Mouse (Mus musculus): ENCODE data around the gene Lamtor4. TPM values are rescaled to one million over a fixed set of nuclear protein-coding genes. Genes with fewer than 3 reads are reported as not detected.

Lamtor4 gene
- polyA plus RNA-seq, 1 experiment from 2014 or later, result 70.0 TPM

DNA sequence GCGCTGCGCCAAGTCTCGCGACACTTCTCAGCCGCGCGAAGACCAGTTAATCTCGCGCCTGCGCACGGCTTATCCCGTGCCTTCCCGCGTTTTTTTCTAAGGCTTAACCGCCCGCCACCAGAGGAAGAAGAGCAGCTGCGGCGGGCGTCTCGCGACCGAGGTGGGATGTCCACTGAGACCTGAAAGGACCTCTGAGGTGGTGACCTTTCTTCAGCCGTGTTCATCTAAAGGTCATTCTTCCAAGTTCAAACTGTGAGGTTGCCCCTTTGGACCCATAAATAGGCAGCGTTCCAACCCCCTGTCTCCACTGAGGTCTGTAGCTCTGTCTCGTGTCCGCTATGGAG, 25.1 kb downstream of the Lamtor4 start:
- peaks cover 5% of the 10 kb centered on the region; the same call in 1 of the 2 replicates for H3K9me3 ChIP-seq (ENCODE audit: low read length)
- H3K27ac ChIP-seq (ENCODE audit: low read length), result no peak overlapping the region
- WGBS, result 26% methylated on average over 26 of the region's 26 CpGs
- peak overlapping the region; percentile 77 for H3K4me2 ChIP-seq (replicated peaks; ENCODE audit: low read depth, low read length)
- ATAC-seq (ENCODE audit: low FRiP score, low TSS enrichment), result 0 out of 2 replicates have a peak, but pooled peaks have one; percentile 0
- 0 out of 2 replicates have a peak overlapping the region, but pooled peaks have one; percentile 29 for H3K9ac ChIP-seq (replicated peaks; ENCODE audit: low read length)
- peaks cover 29% of the 10 kb centered on the region for H3K4me1 ChIP-seq (ENCODE audit: insufficient read depth, low read length)
- H3K36me3 ChIP-seq (ENCODE audit: insufficient read depth, low read length), result peaks cover 6% of the 10 kb centered on the region; the same call in 1 of the 2 replicates
- peak overlapping the region; percentile 75 for H3K4me3 ChIP-seq (ENCODE audit: low read length)
- H3K27me3 ChIP-seq (ENCODE audit: insufficient read depth, low read length), result no peaks in the 10 kb centered on the region

- Histone ChIP-seq H3K4me1 (ENCODE audit: insufficient read depth, low read length) (peaks cover 25% of the 10 kb centered on the region), H3K4me3 (ENCODE audit: low read length) (no peak overlapping the region), H3K27ac (ENCODE audit: low read length) (no peak overlapping the region), H3K9ac (replicated peaks; ENCODE audit: low read length) (no peak overlapping the region), H3K36me3 (ENCODE audit: insufficient read depth, low read length) (peaks cover 6% of the 10 kb centered on the region; the same call in 1 of the 2 replicates), H3K9me3 (ENCODE audit: low read length) (peaks cover 5% of the 10 kb centered on the region; the same call in 1 of the 2 replicates), H3K27me3 (ENCODE audit: insufficient read depth, low read length) (no peaks in the 10 kb centered on the region), H3K4me2 (replicated peaks; ENCODE audit: low read depth, low read length) (no peak overlapping the region)
- WGBS, result 92% methylated on average over 15 of the region's 15 CpGs
- no peak for ATAC-seq (ENCODE audit: low FRiP score, low TSS enrichment)
Measured at GRCm38 (mm10) chr5:138280829-138281228, 25.5 kb downstream of the Lamtor4 start.

DNA sequence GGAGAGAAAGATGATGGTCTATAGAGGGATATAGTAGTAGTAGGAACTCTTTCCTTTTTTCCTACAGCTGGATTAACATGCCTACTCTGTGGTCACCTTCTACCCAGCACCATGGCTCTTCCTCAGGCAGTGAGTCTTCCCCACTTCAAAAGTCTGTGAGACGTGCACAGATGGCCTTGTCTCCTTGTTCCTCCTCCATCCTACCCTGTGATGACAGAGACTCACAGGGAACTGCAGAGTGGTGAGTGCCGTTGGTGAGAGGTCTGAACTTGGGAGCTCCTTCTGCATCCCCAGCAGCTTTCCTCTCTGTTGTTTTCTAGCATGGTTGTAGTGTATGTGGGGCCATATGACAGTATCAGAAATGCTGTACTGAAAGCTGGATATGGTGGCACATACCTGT, 26.5 kb downstream of the Lamtor4 start:
- H3K4me3 ChIP-seq (ENCODE audit: low read length), result no peak overlapping the region
- 79% methylated on average over 2 of the region's 2 CpGs for WGBS
- peaks cover 5% of the 10 kb centered on the region; the same call in 1 of the 2 replicates for H3K9me3 ChIP-seq (ENCODE audit: low read length)
- H3K27me3 ChIP-seq (ENCODE audit: insufficient read depth, low read length), result no peaks in the 10 kb centered on the region
- no peak overlapping the region for H3K9ac ChIP-seq (replicated peaks; ENCODE audit: low read length)
- H3K4me1 ChIP-seq (ENCODE audit: insufficient read depth, low read length), result peaks cover 15% of the 10 kb centered on the region; the same call in 1 of the 2 replicates
- H3K4me2 ChIP-seq (replicated peaks; ENCODE audit: low read depth, low read length), result no peak overlapping the region
- no peak overlapping the region for H3K27ac ChIP-seq (ENCODE audit: low read length)
- peaks cover 6% of the 10 kb centered on the region; the same call in 1 of the 2 replicates for H3K36me3 ChIP-seq (ENCODE audit: insufficient read depth, low read length)
- ATAC-seq (ENCODE audit: low FRiP score, low TSS enrichment), result no peak

DNA sequence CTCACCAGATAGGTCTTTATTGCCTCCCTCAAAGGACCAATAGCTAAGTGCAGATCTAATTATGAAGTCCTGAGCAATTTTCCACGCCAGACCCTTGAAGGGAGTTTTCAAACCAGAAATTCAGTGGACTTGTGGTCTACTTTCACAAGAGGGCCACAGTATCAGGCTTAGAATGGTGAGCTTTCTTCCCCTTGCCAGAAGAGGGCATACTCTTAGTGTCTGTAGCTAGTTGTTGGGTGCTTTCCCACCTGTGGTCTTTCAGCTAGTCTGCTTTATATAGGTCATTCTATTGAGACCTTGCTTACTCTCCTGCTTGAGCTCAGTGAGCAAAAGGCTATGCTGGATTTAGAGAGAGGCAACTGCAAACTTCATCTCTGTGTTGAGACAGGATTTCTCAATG, 28.3 kb downstream of the Lamtor4 start:
- Histone ChIP-seq H3K9me3 (ENCODE audit: low read length) (peaks cover 5% of the 10 kb centered on the region; the same call in 1 of the 2 replicates), H3K9ac (replicated peaks; ENCODE audit: low read length) (no peak overlapping the region), H3K27ac (ENCODE audit: low read length) (no peak overlapping the region), H3K4me1 (ENCODE audit: insufficient read depth, low read length) (peaks cover 12% of the 10 kb centered on the region; the same call in 1 of the 2 replicates), H3K36me3 (ENCODE audit: insufficient read depth, low read length) (no peaks in the 10 kb centered on the region), H3K4me2 (replicated peaks; ENCODE audit: low read depth, low read length) (no peak overlapping the region), H3K4me3 (ENCODE audit: low read length) (no peak overlapping the region), H3K27me3 (ENCODE audit: insufficient read depth, low read length) (no peaks in the 10 kb centered on the region)
- ATAC-seq (ENCODE audit: low FRiP score, low TSS enrichment), result no peak
- WGBS, result 65% methylated on average over 1 of the region's 1 CpGs

- 80% methylated on average over 3 of the region's 3 CpGs for WGBS
Measured at GRCm38 (mm10) chr5:138287861-138288260, 32.6 kb downstream of the Lamtor4 start.

DNA sequence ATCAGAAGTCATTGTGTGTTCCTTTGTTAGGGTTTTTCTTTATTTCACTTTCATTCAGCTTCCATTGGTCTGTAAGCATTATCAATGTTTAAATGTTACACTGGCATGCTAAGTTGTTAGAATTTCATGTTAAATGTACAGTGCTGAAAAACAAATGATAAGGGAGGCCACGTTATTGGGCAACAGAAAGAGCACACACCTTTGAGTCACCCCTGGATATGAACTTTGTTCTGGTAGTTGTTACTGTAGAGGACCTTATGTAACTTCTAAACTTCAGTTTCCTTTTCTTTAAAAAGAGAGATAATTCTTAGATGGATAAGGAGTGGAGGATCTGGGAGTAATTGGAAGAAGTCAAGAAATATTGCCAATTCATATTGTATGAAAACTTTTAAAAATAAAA, 36.4 kb downstream of the Lamtor4 start:
- WGBS, result 77% methylated on average over 1 of the region's 1 CpGs
- no peaks in the 10 kb centered on the region for H3K4me1 ChIP-seq (ENCODE audit: insufficient read depth, low read length)
- ATAC-seq (ENCODE audit: low FRiP score, low TSS enrichment), result no peak

More at GRCm38 (mm10) chr5:138287861-138288260, 32.6 kb downstream of the Lamtor4 start:
- ATAC-seq (ENCODE audit: low FRiP score, low TSS enrichment), result no peak
- no peaks in the 10 kb centered on the region for H3K9me3 ChIP-seq (ENCODE audit: low read length)
- H3K27me3 ChIP-seq (ENCODE audit: insufficient read depth, low read length), result no peaks in the 10 kb centered on the region
- no peaks in the 10 kb centered on the region for H3K4me1 ChIP-seq (ENCODE audit: insufficient read depth, low read length)
- no peak overlapping the region for H3K4me3 ChIP-seq (ENCODE audit: low read length)
- H3K9ac ChIP-seq (replicated peaks; ENCODE audit: low read length), result no peak overlapping the region
- H3K27ac ChIP-seq (ENCODE audit: low read length), result no peak overlapping the region
- no peak overlapping the region for H3K4me2 ChIP-seq (replicated peaks; ENCODE audit: low read depth, low read length)
- no peaks in the 10 kb centered on the region for H3K36me3 ChIP-seq (ENCODE audit: insufficient read depth, low read length)

GRCm38 (mm10) chr5:138294158-138294557, 38.9 kb downstream of the Lamtor4 start:
- Histone ChIP-seq H3K4me3 (ENCODE audit: low read length) (no peak overlapping the region), H3K4me2 (replicated peaks; ENCODE audit: low read depth, low read length) (no peak overlapping the region), H3K9ac (replicated peaks; ENCODE audit: low read length) (no peak overlapping the region), H3K27me3 (ENCODE audit: insufficient read depth, low read length) (no peaks in the 10 kb centered on the region), H3K9me3 (ENCODE audit: low read length) (no peaks in the 10 kb centered on the region), H3K4me1 (ENCODE audit: insufficient read depth, low read length) (no peaks in the 10 kb centered on the region), H3K36me3 (ENCODE audit: insufficient read depth, low read length) (no peaks in the 10 kb centered on the region), H3K27ac (ENCODE audit: low read length) (no peak overlapping the region)
- ATAC-seq (ENCODE audit: low FRiP score, low TSS enrichment), result no peak

More for the DNA sequence above, 36.4 kb downstream of the Lamtor4 start:
- Histone ChIP-seq H3K27ac (ENCODE audit: low read length) (no peak overlapping the region), H3K36me3 (ENCODE audit: insufficient read depth, low read length) (no peaks in the 10 kb centered on the region), H3K4me3 (ENCODE audit: low read length) (no peak overlapping the region), H3K9ac (replicated peaks; ENCODE audit: low read length) (no peak overlapping the region), H3K9me3 (ENCODE audit: low read length) (no peaks in the 10 kb centered on the region), H3K27me3 (ENCODE audit: insufficient read depth, low read length) (no peaks in the 10 kb centered on the region), H3K4me2 (replicated peaks; ENCODE audit: low read depth, low read length) (no peak overlapping the region)

DNA sequence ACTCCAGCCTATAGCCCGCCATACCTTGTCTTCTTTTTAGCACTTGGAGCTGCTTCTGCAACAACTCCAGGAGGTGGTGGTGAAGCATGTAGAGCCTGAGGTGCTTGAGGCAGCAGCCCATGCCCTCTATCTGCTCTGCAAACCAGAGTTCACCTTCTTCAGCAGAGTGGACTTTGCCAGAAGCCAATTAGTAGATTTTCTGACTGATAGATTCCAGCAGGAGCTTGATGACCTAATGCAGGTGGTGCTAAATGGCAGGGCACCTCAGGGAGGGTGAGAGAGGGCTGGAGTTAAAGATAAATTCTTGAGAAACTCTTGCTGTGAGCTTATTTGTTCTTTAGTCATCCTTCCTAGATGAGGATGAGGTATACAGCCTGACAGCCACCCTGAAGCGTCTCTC, 44.3 kb downstream of the Lamtor4 start:
- Histone ChIP-seq H3K4me1 (ENCODE audit: insufficient read depth, low read length) (no peaks in the 10 kb centered on the region), H3K4me2 (replicated peaks; ENCODE audit: low read depth, low read length) (no peak overlapping the region), H3K9ac (replicated peaks; ENCODE audit: low read length) (no peak overlapping the region), H3K36me3 (ENCODE audit: insufficient read depth, low read length) (no peaks in the 10 kb centered on the region), H3K9me3 (ENCODE audit: low read length) (no peaks in the 10 kb centered on the region), H3K4me3 (ENCODE audit: low read length) (no peak overlapping the region), H3K27me3 (ENCODE audit: insufficient read depth, low read length) (no peaks in the 10 kb centered on the region), H3K27ac (ENCODE audit: low read length) (no peak overlapping the region)
- no peak for ATAC-seq (ENCODE audit: low FRiP score, low TSS enrichment)
- 74% methylated on average over 2 of the region's 2 CpGs for WGBS

Other genes with a start within 250 kb of the Lamtor4 start
- not detected in 2 replicates for gene Smok3a, start 234.2 kb upstream of the Lamtor4 start, polyA plus RNA-seq (2015; fragmentation: Nextera tagmentation; extraction: Ambion mirVana)
- not detected in 2 replicates for gene Smok3b, start 234.1 kb upstream of the Lamtor4 start, polyA plus RNA-seq (2015; fragmentation: Nextera tagmentation; extraction: Ambion mirVana)
- gene Smok3c, start 202.3 kb upstream of the Lamtor4 start, polyA plus RNA-seq (2015; fragmentation: Nextera tagmentation; extraction: Ambion mirVana), result not detected in 2 replicates
- gene Zkscan1, start 170.4 kb upstream of the Lamtor4 start, polyA plus RNA-seq (2015; fragmentation: Nextera tagmentation; extraction: Ambion mirVana), result 22.7 and 25.7 TPM in 2 replicates
- gene Zscan21, start 138.6 kb upstream of the Lamtor4 start, polyA plus RNA-seq (2015; fragmentation: Nextera tagmentation; extraction: Ambion mirVana), result 73.4 and 76.4 TPM in 2 replicates
- 22.1 and 29.5 TPM in 2 replicates for gene Zfp113, start 99.7 kb upstream of the Lamtor4 start, polyA plus RNA-seq (2015; fragmentation: Nextera tagmentation; extraction: Ambion mirVana)
- 348 and 375 TPM in 2 replicates for gene Cops6, start 94.4 kb upstream of the Lamtor4 start, polyA plus RNA-seq (2015; fragmentation: Nextera tagmentation; extraction: Ambion mirVana)
- gene Ap4m1, start 83.5 kb upstream of the Lamtor4 start, polyA plus RNA-seq (2015; fragmentation: Nextera tagmentation; extraction: Ambion mirVana), result 26.1 and 29.5 TPM in 2 replicates
- gene Mcm7, start 83.1 kb upstream of the Lamtor4 start, polyA plus RNA-seq (2015; fragmentation: Nextera tagmentation; extraction: Ambion mirVana), result 223 and 230 TPM in 2 replicates
- gene Taf6, start 68.0 kb upstream of the Lamtor4 start, polyA plus RNA-seq (2015; fragmentation: Nextera tagmentation; extraction: Ambion mirVana), result 104 and 109 TPM in 2 replicates
- gene Cnpy4, start 68.0 kb upstream of the Lamtor4 start, polyA plus RNA-seq (2015; fragmentation: Nextera tagmentation; extraction: Ambion mirVana), result 64.7 and 67.0 TPM in 2 replicates
- 9.6 and 11.2 TPM in 2 replicates for gene Mblac1, start 61.2 kb upstream of the Lamtor4 start, polyA plus RNA-seq (2015; fragmentation: Nextera tagmentation; extraction: Ambion mirVana)
- gene Nxpe5, start 29.6 kb upstream of the Lamtor4 start, polyA plus RNA-seq (2015; fragmentation: Nextera tagmentation; extraction: Ambion mirVana), result 0.06 TPM in 2 replicates
- 5.0 and 6.6 TPM in 2 replicates for gene BC037034, start 8.6 kb downstream of the Lamtor4 start, polyA plus RNA-seq (2015; fragmentation: Nextera tagmentation; extraction: Ambion mirVana)
- 2.3 and 2.7 TPM in 2 replicates for gene Gal3st4, start 17.4 kb downstream of the Lamtor4 start, polyA plus RNA-seq (2015; fragmentation: Nextera tagmentation; extraction: Ambion mirVana)
- 0.15 and 0.28 TPM in 2 replicates for gene Gm43720, start 24.5 kb downstream of the Lamtor4 start, polyA plus RNA-seq (2015; fragmentation: Nextera tagmentation; extraction: Ambion mirVana)
- 31.2 and 32.8 TPM in 2 replicates for gene Gpc2, start 24.5 kb downstream of the Lamtor4 start, polyA plus RNA-seq (2015; fragmentation: Nextera tagmentation; extraction: Ambion mirVana)
- 4.3 TPM in 2 replicates for gene Stag3, start 24.8 kb downstream of the Lamtor4 start, polyA plus RNA-seq (2015; fragmentation: Nextera tagmentation; extraction: Ambion mirVana)
- gene Pvrig, start 86.5 kb downstream of the Lamtor4 start, polyA plus RNA-seq (2015; fragmentation: Nextera tagmentation; extraction: Ambion mirVana), result 0.17 TPM in 1 of 2 replicates, not detected in the other
- 35.3 and 44.1 TPM in 2 replicates for gene Zfp157, start 186.0 kb downstream of the Lamtor4 start, polyA plus RNA-seq (2015; fragmentation: Nextera tagmentation; extraction: Ambion mirVana)

All from kidney, embryonic 16.5 days (tissue).